Mouse (Mus musculus) cortical plate, adult 2 months (tissue): ENCODE measurements around the gene Exosc3.

Experiments
- CTCF ChIP-seq: fragments of 200-500 bp; IDR thresholded peaks from 2 replicates; pipeline ENCODE4 v1.5.1; 2011; ENCODE audit warnings: mild to moderate bottlenecking, control low read depth, low read length; ENCODE audit not compliant: insufficient read depth; ENCODE audit errors: extremely low read depth
- POLR2A ChIP-seq: fragments of 200-500 bp; IDR thresholded peaks from 2 replicates; pipeline ENCODE4 v1.6.1; 2011; ENCODE audit warnings: mild to moderate bottlenecking, low read length, control low read depth; ENCODE audit not compliant: insufficient read depth; ENCODE audit errors: extremely low read depth

GRCm38 (mm10) chr4:45286318-45286717, 56.2 kb downstream of the Exosc3 start:
- TF ChIP-seq CTCF, result peak; percentile 54
- no peak for TF ChIP-seq POLR2A
